Mouse (Mus musculus): Measurements from ENCODE around the gene Jtb. TPM values are rescaled to one million over a fixed set of nuclear protein-coding genes. Genes with fewer than 3 reads are reported as not detected.

Gene Jtb
- polyA plus RNA-seq, 1 experiment from 2014 or later = 95.8 TPM

DNA sequence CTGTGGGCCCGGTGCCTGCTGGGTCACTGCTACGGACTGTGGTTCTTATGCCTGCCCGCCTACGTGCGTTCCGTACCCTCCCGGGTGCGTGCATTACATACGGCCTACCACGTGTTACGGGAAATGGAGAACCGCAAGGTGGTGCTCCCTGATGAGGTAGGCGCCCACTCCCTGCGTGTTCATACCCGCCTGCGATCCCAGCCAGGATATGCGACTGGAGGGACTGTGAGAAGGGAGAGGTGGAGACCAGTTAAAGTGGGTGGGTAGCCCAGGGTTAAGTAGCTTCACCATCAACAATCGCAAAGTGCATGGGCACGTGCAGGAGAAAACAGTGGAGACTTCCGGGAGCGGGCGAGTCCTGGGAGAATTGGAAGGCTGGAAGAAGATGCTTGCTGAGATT, 42.5 kb downstream of the Jtb start:
- H3K4me2 ChIP-seq = no peak overlapping the region
- no peaks in the 10 kb centered on the region for H3K27me3 ChIP-seq (ENCODE audit: control insufficient read depth, insufficient read depth, low read length)
- no peaks in the 10 kb centered on the region for H3K4me1 ChIP-seq (ENCODE audit: control insufficient read depth, insufficient read depth, low read length)
- H3K9ac ChIP-seq (ENCODE audit: low read depth, low read length) = no peak overlapping the region
- WGBS (ENCODE audit: insufficient replicate concordance) = 92% methylated on average over 22 of the region's 22 CpGs
- ATAC-seq (replicated peaks; ENCODE audit: insufficient number of reproducible peaks, low FRiP score, low TSS enrichment) = no peak
- H3K4me3 ChIP-seq (ENCODE audit: low read depth, low read length) = no peak overlapping the region
- peaks cover 21% of the 10 kb centered on the region for H3K36me3 ChIP-seq (ENCODE audit: control insufficient read depth, insufficient read depth, low read length)
- H3K9me3 ChIP-seq (replicated peaks; ENCODE audit: control insufficient read depth, low read length) = no peaks in the 10 kb centered on the region
- H3K27ac ChIP-seq (ENCODE audit: low read depth, low read length) = no peak overlapping the region

DNA sequence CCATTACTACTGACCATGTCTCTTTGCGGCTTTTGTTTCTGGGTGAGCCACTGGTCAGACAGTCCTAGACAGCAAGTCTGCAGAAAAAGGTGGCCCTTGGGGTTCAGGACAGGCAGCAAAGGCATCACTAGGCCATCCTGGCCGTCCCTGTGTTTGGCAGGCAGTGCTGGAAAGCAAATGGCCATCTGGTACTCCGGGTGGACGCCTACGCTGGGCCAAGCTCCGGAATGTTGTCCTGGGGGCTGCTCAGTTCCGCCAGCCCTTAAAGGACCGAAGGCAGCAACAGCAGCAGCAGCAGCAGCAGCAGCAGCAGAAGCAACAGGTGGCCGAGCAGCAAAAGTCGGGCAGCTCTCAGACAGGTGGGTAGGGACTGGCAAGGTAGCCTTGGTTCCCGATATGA, 43.9 kb downstream of the Jtb start:
- Histone ChIP-seq H3K4me3 (ENCODE audit: low read depth, low read length) (no peak overlapping the region), H3K36me3 (ENCODE audit: control insufficient read depth, insufficient read depth, low read length) (peaks cover 26% of the 10 kb centered on the region), H3K27me3 (ENCODE audit: control insufficient read depth, insufficient read depth, low read length) (no peaks in the 10 kb centered on the region), H3K9ac (ENCODE audit: low read depth, low read length) (no peak overlapping the region), H3K4me1 (ENCODE audit: control insufficient read depth, insufficient read depth, low read length) (no peaks in the 10 kb centered on the region), H3K9me3 (replicated peaks; ENCODE audit: control insufficient read depth, low read length) (no peaks in the 10 kb centered on the region), H3K4me2 (no peak overlapping the region), H3K27ac (ENCODE audit: low read depth, low read length) (no peak overlapping the region)
- ATAC-seq (replicated peaks; ENCODE audit: insufficient number of reproducible peaks, low FRiP score, low TSS enrichment) = no peak
- 88% methylated on average over 11 of the region's 11 CpGs for WGBS (ENCODE audit: insufficient replicate concordance)

DNA sequence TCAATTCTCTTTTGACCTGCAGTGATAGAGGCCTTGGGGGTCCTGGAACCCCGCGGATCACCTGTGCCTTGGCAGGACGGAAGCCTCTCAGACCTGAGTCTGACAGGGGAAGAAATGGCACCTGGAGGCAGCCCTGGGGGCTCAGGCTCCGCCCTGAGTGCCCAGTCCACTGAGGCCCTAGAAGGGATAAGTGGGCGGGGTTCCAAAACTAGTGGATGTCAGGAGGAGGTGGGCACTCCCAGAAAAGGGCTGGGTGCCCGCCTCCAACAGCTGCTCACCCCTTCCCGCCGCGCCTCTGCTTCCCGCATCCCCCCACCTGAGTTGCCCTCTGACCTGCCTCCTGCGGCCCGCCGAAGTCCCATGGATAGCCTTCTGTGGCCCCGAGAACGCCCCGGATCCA, 45.5 kb downstream of the Jtb start:
- H3K27ac ChIP-seq (ENCODE audit: low read depth, low read length) = no peak overlapping the region
- ATAC-seq (replicated peaks; ENCODE audit: insufficient number of reproducible peaks, low FRiP score, low TSS enrichment) = no peak
- H3K9ac ChIP-seq (ENCODE audit: low read depth, low read length) = no peak overlapping the region
- H3K9me3 ChIP-seq (replicated peaks; ENCODE audit: control insufficient read depth, low read length) = no peaks in the 10 kb centered on the region
- H3K4me3 ChIP-seq (ENCODE audit: low read depth, low read length) = no peak overlapping the region
- H3K4me1 ChIP-seq (ENCODE audit: control insufficient read depth, insufficient read depth, low read length) = no peaks in the 10 kb centered on the region
- WGBS (ENCODE audit: insufficient replicate concordance) = 38% methylated on average over 16 of the region's 16 CpGs
- peaks cover 26% of the 10 kb centered on the region for H3K36me3 ChIP-seq (ENCODE audit: control insufficient read depth, insufficient read depth, low read length)
- no peaks in the 10 kb centered on the region for H3K27me3 ChIP-seq (ENCODE audit: control insufficient read depth, insufficient read depth, low read length)
- H3K4me2 ChIP-seq = no peak overlapping the region

DNA sequence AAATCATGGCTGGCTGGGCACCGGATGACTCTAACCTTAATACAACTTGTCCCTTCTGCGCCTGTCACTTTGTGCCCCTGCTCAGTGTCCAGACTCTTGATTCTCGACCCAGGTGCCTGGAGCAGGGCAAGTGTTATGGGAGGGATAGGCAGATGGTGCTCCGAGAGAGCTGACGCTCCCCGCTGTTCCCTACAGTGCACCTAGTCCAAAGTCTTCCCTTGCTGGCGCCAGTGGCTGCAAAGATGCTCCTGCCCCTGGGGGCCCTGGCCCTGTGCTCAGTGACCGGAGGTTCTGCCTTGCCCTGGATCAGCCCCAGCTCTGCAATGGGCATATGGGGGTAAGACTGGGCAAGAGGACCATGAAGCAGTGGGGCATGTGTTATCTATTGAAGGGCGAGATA, 46.4 kb downstream of the Jtb start:
- ATAC-seq (replicated peaks; ENCODE audit: insufficient number of reproducible peaks, low FRiP score, low TSS enrichment) = no peak
- Histone ChIP-seq H3K4me1 (ENCODE audit: control insufficient read depth, insufficient read depth, low read length) (no peaks in the 10 kb centered on the region), H3K4me3 (ENCODE audit: low read depth, low read length) (no peak overlapping the region), H3K36me3 (ENCODE audit: control insufficient read depth, insufficient read depth, low read length) (peaks cover 24% of the 10 kb centered on the region), H3K4me2 (no peak overlapping the region), H3K27me3 (ENCODE audit: control insufficient read depth, insufficient read depth, low read length) (no peaks in the 10 kb centered on the region), H3K9ac (ENCODE audit: low read depth, low read length) (no peak overlapping the region), H3K9me3 (replicated peaks; ENCODE audit: control insufficient read depth, low read length) (no peaks in the 10 kb centered on the region), H3K27ac (ENCODE audit: low read depth, low read length) (no peak overlapping the region)
- WGBS (ENCODE audit: insufficient replicate concordance) = 87% methylated on average over 9 of the region's 9 CpGs

DNA sequence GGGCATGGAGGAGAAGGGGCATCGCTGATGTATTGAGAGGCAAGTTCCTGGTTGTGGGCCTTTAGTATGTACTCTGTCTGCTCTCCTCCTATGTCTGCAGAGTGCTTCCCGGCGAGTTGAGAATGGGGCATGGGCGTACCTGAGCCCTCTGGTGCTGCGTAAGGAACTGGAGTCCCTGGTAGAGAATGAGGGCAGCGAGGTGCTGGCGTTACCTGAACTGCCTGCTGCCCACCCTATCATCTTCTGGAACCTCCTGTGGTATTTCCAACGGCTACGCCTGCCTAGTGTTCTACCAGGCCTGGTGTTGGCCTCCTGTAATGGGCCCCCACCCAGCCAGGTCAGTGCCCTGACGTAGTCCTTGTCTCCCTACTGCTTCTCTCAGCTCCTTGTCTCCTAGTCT, 46.8 kb downstream of the Jtb start:
- WGBS (ENCODE audit: insufficient replicate concordance) = 93% methylated on average over 10 of the region's 10 CpGs
- H3K27me3 ChIP-seq (ENCODE audit: control insufficient read depth, insufficient read depth, low read length) = no peaks in the 10 kb centered on the region
- H3K27ac ChIP-seq (ENCODE audit: low read depth, low read length) = no peak overlapping the region
- no peaks in the 10 kb centered on the region for H3K9me3 ChIP-seq (replicated peaks; ENCODE audit: control insufficient read depth, low read length)
- no peak overlapping the region for H3K4me2 ChIP-seq
- no peak for ATAC-seq (replicated peaks; ENCODE audit: insufficient number of reproducible peaks, low FRiP score, low TSS enrichment)
- no peaks in the 10 kb centered on the region for H3K4me1 ChIP-seq (ENCODE audit: control insufficient read depth, insufficient read depth, low read length)
- no peak overlapping the region for H3K4me3 ChIP-seq (ENCODE audit: low read depth, low read length)
- H3K36me3 ChIP-seq (ENCODE audit: control insufficient read depth, insufficient read depth, low read length) = peaks cover 20% of the 10 kb centered on the region
- no peak overlapping the region for H3K9ac ChIP-seq (ENCODE audit: low read depth, low read length)

DNA sequence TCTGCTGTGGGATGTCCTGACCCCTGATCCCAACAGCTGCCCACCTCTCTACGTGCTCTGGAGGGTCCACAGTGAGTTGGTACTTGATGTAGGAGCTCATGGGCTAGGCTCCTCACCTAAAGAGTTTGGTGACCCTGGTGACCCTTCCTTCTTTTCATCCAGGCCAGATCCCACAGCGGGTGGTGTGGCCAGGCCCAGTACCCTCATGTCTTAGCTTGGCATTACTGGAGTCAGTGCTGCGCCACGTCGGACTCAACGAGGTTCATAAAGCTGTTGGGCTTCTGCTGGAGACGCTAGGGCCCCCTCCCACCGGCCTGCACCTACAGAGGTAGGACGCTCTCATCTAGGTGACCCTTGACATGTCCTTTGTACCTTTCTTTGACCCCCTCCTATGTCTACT, 47.8 kb downstream of the Jtb start:
- no peak overlapping the region for H3K4me3 ChIP-seq (ENCODE audit: low read depth, low read length)
- H3K9ac ChIP-seq (ENCODE audit: low read depth, low read length) = no peak overlapping the region
- H3K4me2 ChIP-seq = no peak overlapping the region
- H3K9me3 ChIP-seq (replicated peaks; ENCODE audit: control insufficient read depth, low read length) = no peaks in the 10 kb centered on the region
- no peaks in the 10 kb centered on the region for H3K4me1 ChIP-seq (ENCODE audit: control insufficient read depth, insufficient read depth, low read length)
- H3K36me3 ChIP-seq (ENCODE audit: control insufficient read depth, insufficient read depth, low read length) = peaks cover 16% of the 10 kb centered on the region
- ATAC-seq (replicated peaks; ENCODE audit: insufficient number of reproducible peaks, low FRiP score, low TSS enrichment) = no peak
- no peak overlapping the region for H3K27ac ChIP-seq (ENCODE audit: low read depth, low read length)
- 85% methylated on average over 9 of the region's 9 CpGs for WGBS (ENCODE audit: insufficient replicate concordance)
- no peaks in the 10 kb centered on the region for H3K27me3 ChIP-seq (ENCODE audit: control insufficient read depth, insufficient read depth, low read length)

DNA sequence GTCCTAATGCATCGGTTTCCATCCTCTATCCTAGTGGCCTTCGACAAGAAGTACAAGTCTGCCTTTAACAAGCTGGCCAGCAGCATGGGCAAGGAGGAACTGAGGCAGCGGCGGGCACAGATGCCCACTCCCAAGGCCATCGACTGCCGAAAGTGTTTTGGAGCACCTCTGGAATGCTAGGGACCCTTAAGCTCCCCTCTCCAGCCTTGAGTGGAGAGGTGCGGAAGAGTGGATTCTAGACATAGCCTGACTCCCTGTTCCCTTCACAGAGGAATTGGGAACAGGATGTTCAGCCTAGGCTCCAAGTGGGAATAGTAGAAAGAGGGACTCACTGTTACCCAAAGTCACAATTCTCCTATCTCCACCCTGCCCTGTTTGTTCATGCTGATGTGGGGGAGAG, 48.3 kb downstream of the Jtb start:
- 89% methylated on average over 7 of the region's 7 CpGs for WGBS (ENCODE audit: insufficient replicate concordance)
- H3K4me2 ChIP-seq = no peak overlapping the region
- no peak overlapping the region for H3K27ac ChIP-seq (ENCODE audit: low read depth, low read length)
- H3K9ac ChIP-seq (ENCODE audit: low read depth, low read length) = no peak overlapping the region
- H3K36me3 ChIP-seq (ENCODE audit: control insufficient read depth, insufficient read depth, low read length) = peaks cover 16% of the 10 kb centered on the region
- H3K4me3 ChIP-seq (ENCODE audit: low read depth, low read length) = no peak overlapping the region
- H3K4me1 ChIP-seq (ENCODE audit: control insufficient read depth, insufficient read depth, low read length) = no peaks in the 10 kb centered on the region
- H3K27me3 ChIP-seq (ENCODE audit: control insufficient read depth, insufficient read depth, low read length) = no peaks in the 10 kb centered on the region
- no peak for ATAC-seq (replicated peaks; ENCODE audit: insufficient number of reproducible peaks, low FRiP score, low TSS enrichment)
- H3K9me3 ChIP-seq (replicated peaks; ENCODE audit: control insufficient read depth, low read length) = no peaks in the 10 kb centered on the region

DNA sequence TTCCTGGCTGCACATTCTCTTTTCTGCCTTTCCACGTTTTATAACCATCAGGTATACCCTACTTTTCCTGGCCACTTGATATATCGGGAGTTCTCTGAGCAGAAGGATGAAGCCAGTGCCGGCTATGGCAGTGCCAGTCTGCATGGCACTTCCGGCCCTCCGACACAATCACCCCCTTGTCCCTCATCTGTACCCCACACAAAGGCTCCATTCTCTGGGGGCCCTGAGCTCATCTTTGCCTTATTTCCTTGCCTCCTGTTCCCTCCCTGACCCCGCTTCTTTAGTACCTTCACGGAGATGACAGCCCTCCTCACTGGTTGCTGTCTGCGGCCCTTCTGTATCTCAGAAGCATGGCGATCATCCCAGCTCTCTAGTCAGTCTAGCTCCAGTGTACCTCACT, 49.3 kb downstream of the Jtb start:
- Histone ChIP-seq H3K4me3 (ENCODE audit: low read depth, low read length) (no peak overlapping the region), H3K36me3 (ENCODE audit: control insufficient read depth, insufficient read depth, low read length) (peaks cover 16% of the 10 kb centered on the region), H3K27me3 (ENCODE audit: control insufficient read depth, insufficient read depth, low read length) (no peaks in the 10 kb centered on the region), H3K9ac (ENCODE audit: low read depth, low read length) (no peak overlapping the region), H3K4me1 (ENCODE audit: control insufficient read depth, insufficient read depth, low read length) (no peaks in the 10 kb centered on the region), H3K27ac (ENCODE audit: low read depth, low read length) (no peak overlapping the region), H3K9me3 (replicated peaks; ENCODE audit: control insufficient read depth, low read length) (no peaks in the 10 kb centered on the region), H3K4me2 (no peak overlapping the region)
- ATAC-seq (replicated peaks; ENCODE audit: insufficient number of reproducible peaks, low FRiP score, low TSS enrichment) = no peak
- WGBS (ENCODE audit: insufficient replicate concordance) = 87% methylated on average over 9 of the region's 9 CpGs

DNA sequence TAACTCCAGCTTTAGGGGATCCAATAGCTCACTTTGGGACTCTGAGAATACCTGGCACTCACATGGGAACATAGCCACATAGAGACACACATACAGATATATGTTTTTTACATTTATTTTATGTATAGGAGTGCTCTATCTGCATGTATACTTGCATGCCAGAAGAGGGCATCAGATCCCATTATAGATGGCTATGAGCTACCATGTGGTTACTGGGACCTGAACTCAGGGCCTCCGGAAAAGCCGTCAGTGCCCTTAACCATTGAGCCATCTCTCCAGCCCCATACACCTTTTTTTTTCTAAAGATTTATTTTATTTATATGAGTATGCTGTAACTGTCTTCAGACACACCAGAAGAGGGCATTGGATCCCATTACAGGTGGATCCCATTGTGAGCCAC, 52.8 kb downstream of the Jtb start:
- 92% methylated on average over 2 of the region's 2 CpGs for WGBS (ENCODE audit: insufficient replicate concordance)
- Histone ChIP-seq H3K4me2 (no peak overlapping the region), H3K27ac (ENCODE audit: low read depth, low read length) (no peak overlapping the region)

More for the DNA sequence above, 52.8 kb downstream of the Jtb start:
- ATAC-seq (replicated peaks; ENCODE audit: insufficient number of reproducible peaks, low FRiP score, low TSS enrichment) = no peak
- H3K4me1 ChIP-seq (ENCODE audit: control insufficient read depth, insufficient read depth, low read length) = no peaks in the 10 kb centered on the region
- H3K36me3 ChIP-seq (ENCODE audit: control insufficient read depth, insufficient read depth, low read length) = peaks cover 11% of the 10 kb centered on the region
- no peak overlapping the region for H3K4me3 ChIP-seq (ENCODE audit: low read depth, low read length)
- H3K9ac ChIP-seq (ENCODE audit: low read depth, low read length) = no peak overlapping the region
- H3K9me3 ChIP-seq (replicated peaks; ENCODE audit: control insufficient read depth, low read length) = no peaks in the 10 kb centered on the region
- H3K27me3 ChIP-seq (ENCODE audit: control insufficient read depth, insufficient read depth, low read length) = no peaks in the 10 kb centered on the region

All from heart, embryonic 11.5 days (tissue).